Mouse (Mus musculus): ENCODE data around the gene Polr1d. TPM values are rescaled to one million over a fixed set of nuclear protein-coding genes. Genes with fewer than 3 reads are reported as not detected.

Polr1d gene
- polyA plus RNA-seq, 1 experiment: 33.0 TPM

DNA sequence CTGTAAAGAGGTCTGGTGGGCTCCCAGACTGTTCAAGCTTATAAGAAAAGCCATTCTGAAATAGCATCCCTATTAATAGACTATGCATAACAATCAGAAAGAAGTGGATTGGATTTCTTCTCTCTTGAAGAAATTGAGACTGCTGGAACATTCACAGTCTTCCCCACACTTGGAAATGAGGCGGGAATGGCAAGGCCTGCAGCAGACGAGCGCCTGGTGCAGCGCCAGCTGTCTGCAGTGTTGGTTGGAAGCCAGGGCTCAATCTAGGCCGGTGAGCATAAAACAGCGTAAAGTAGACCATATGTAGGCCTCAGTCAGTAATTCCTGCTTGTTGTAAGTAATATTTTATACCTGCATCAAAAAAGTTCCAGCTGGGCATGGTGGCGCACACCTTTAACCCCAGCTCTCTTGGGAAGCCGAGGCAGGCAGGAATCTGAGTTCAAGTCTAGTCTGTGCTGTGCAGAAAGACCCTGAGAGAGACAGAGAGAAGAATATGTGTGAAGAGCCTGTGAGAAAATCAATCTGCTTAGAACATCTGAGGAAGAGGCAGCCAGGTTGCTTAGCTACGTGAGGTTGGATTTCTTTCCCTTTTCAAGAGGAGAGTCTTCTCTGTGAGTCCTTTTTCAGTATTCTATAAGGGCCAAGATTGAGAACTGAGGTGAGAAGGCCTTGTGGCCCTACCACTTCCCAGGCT is 8.5 kb downstream of the Polr1d start:
- WGBS: 67% methylated on average over 9 of the region's 9 CpGs
- no peaks in the 10 kb centered on the region for H3K27me3 ChIP-seq (ENCODE audit: control insufficient read depth, insufficient read depth, low read length)
- no peak overlapping the region for H3K27ac ChIP-seq (ENCODE audit: insufficient read depth, low read depth, low read length)

GRCm38 (mm10) chr5:147086816-147087215 is 10.0 kb downstream of the Polr1d start:
- H3K36me3 ChIP-seq (ENCODE audit: control insufficient read depth, insufficient read depth, low read length): peaks cover 12% of the 10 kb centered on the region
- TF ChIP-seq CTCF (IDR thresholded peaks at IDR 0.05; ENCODE audit: extremely low read depth, insufficient read length, insufficient replicate concordance, low read depth, low read length): no peak
- TF ChIP-seq POLR2A (IDR thresholded peaks at IDR 0.05; ENCODE audit: low read depth, low read length): no peak
- no peak overlapping the region for H3K27ac ChIP-seq (ENCODE audit: insufficient read depth, low read depth, low read length)
- no peaks in the 10 kb centered on the region for H3K4me1 ChIP-seq (ENCODE audit: control insufficient read depth, insufficient read depth, insufficient read length, low read length)
- H3K4me3 ChIP-seq (ENCODE audit: low read depth, low read length): no peak overlapping the region
- no peaks in the 10 kb centered on the region for H3K27me3 ChIP-seq (ENCODE audit: control insufficient read depth, insufficient read depth, low read length)
- WGBS: 90% methylated on average over 4 of the region's 4 CpGs

More for the DNA sequence above, 8.5 kb downstream of the Polr1d start:
- no peak for TF ChIP-seq CTCF (IDR thresholded peaks at IDR 0.05; ENCODE audit: extremely low read depth, insufficient read length, insufficient replicate concordance, low read depth, low read length)
- TF ChIP-seq POLR2A (IDR thresholded peaks at IDR 0.05; ENCODE audit: low read depth, low read length): no peak
- peaks cover 12% of the 10 kb centered on the region for H3K36me3 ChIP-seq (ENCODE audit: control insufficient read depth, insufficient read depth, low read length)
- H3K4me3 ChIP-seq (ENCODE audit: low read depth, low read length): no peak overlapping the region
- peaks cover 6% of the 10 kb centered on the region; the same call in 1 of the 2 replicates for H3K4me1 ChIP-seq (ENCODE audit: control insufficient read depth, insufficient read depth, insufficient read length, low read length)

GRCm38 (mm10) chr5:147089836-147090235 is 13.0 kb downstream of the Polr1d start:
- Histone ChIP-seq H3K4me1 (ENCODE audit: control insufficient read depth, insufficient read depth, insufficient read length, low read length) (no peaks in the 10 kb centered on the region), H3K36me3 (ENCODE audit: control insufficient read depth, insufficient read depth, low read length) (peaks cover 8% of the 10 kb centered on the region), H3K27ac (ENCODE audit: insufficient read depth, low read depth, low read length) (no peak overlapping the region), H3K27me3 (ENCODE audit: control insufficient read depth, insufficient read depth, low read length) (no peaks in the 10 kb centered on the region), H3K4me3 (ENCODE audit: low read depth, low read length) (no peak overlapping the region)
- TF ChIP-seq CTCF (IDR thresholded peaks at IDR 0.05; ENCODE audit: extremely low read depth, insufficient read length, insufficient replicate concordance, low read depth, low read length) (no peak), POLR2A (IDR thresholded peaks at IDR 0.05; ENCODE audit: low read depth, low read length) (no peak)
- 82% methylated on average over 3 of the region's 3 CpGs for WGBS

- no peaks in the 10 kb centered on the region for H3K4me1 ChIP-seq (ENCODE audit: control insufficient read depth, insufficient read depth, insufficient read length, low read length)
- H3K4me3 ChIP-seq (ENCODE audit: low read depth, low read length): no peak overlapping the region
- WGBS: 86% methylated on average over 11 of the region's 11 CpGs
- H3K27ac ChIP-seq (ENCODE audit: insufficient read depth, low read depth, low read length): no peak overlapping the region
- H3K36me3 ChIP-seq (ENCODE audit: control insufficient read depth, insufficient read depth, low read length): peaks cover 8% of the 10 kb centered on the region
- no peaks in the 10 kb centered on the region for H3K27me3 ChIP-seq (ENCODE audit: control insufficient read depth, insufficient read depth, low read length)
- TF ChIP-seq CTCF (IDR thresholded peaks at IDR 0.05; ENCODE audit: extremely low read depth, insufficient read length, insufficient replicate concordance, low read depth, low read length): no peak
- TF ChIP-seq POLR2A (IDR thresholded peaks at IDR 0.05; ENCODE audit: low read depth, low read length): no peak
Measured at GRCm38 (mm10) chr5:147090256-147090963, 13.6 kb downstream of the Polr1d start.

DNA sequence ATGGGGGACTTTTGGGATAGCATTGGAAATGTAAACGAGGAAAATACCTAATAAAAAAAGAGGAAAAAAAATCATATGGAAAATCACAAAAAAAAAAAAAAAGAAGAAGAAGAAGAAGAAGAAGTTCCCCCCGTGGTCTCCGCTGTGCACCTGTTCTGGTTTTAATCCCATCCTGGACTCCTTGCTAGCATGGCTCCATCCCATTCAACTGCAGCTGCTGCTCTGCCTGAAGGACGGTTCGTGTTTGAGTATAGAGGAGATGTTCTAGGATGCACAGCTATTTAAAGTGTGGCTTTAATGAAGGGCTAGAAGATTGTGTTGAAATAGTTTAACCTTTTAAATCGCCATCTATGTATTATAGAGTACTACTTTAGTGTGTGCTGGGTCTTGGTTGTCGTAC is 15.6 kb downstream of the Polr1d start:
- Histone ChIP-seq H3K4me3 (ENCODE audit: low read depth, low read length) (no peak overlapping the region), H3K36me3 (ENCODE audit: control insufficient read depth, insufficient read depth, low read length) (peaks cover 6% of the 10 kb centered on the region), H3K4me1 (ENCODE audit: control insufficient read depth, insufficient read depth, insufficient read length, low read length) (no peaks in the 10 kb centered on the region), H3K27me3 (ENCODE audit: control insufficient read depth, insufficient read depth, low read length) (no peaks in the 10 kb centered on the region), H3K27ac (ENCODE audit: insufficient read depth, low read depth, low read length) (no peak overlapping the region)
- TF ChIP-seq CTCF (IDR thresholded peaks at IDR 0.05; ENCODE audit: extremely low read depth, insufficient read length, insufficient replicate concordance, low read depth, low read length) (no peak), POLR2A (IDR thresholded peaks at IDR 0.05; ENCODE audit: low read depth, low read length) (no peak)
- 92% methylated on average over 7 of the region's 7 CpGs for WGBS

GRCm38 (mm10) chr5:147094296-147094695 is 17.4 kb downstream of the Polr1d start:
- H3K27ac ChIP-seq (ENCODE audit: insufficient read depth, low read depth, low read length): no peak overlapping the region
- no peak overlapping the region for H3K4me3 ChIP-seq (ENCODE audit: low read depth, low read length)
- 79% methylated on average over 6 of the region's 6 CpGs for WGBS
- no peak for TF ChIP-seq POLR2A (IDR thresholded peaks at IDR 0.05; ENCODE audit: low read depth, low read length)
- no peak for TF ChIP-seq CTCF (IDR thresholded peaks at IDR 0.05; ENCODE audit: extremely low read depth, insufficient read length, insufficient replicate concordance, low read depth, low read length)
- no peaks in the 10 kb centered on the region for H3K4me1 ChIP-seq (ENCODE audit: control insufficient read depth, insufficient read depth, insufficient read length, low read length)
- no peaks in the 10 kb centered on the region for H3K27me3 ChIP-seq (ENCODE audit: control insufficient read depth, insufficient read depth, low read length)
- peaks cover 8% of the 10 kb centered on the region; the same call in 1 of the 2 replicates for H3K36me3 ChIP-seq (ENCODE audit: control insufficient read depth, insufficient read depth, low read length)

DNA sequence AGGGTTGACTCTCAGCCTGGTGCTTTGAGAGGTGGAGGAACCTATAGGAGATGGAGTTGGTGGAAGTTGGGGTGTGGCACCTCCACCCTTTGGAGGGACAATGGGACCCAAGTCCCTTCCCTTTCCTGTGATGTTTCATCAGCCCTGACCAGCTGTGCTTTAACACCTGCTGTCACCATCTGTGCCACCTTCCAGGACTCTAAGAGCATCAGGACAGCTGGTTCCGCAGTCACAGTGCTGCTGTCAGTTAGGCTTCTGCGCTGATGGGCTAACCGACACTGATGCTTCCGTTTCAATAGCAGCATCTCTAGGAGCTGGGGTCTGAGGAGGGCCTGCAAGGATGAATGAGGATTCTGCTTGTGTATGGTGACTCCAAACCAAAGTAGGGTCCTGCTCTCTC is 19.7 kb downstream of the Polr1d start:
- Histone ChIP-seq H3K27me3 (ENCODE audit: control insufficient read depth, insufficient read depth, low read length) (no peaks in the 10 kb centered on the region), H3K4me1 (ENCODE audit: control insufficient read depth, insufficient read depth, insufficient read length, low read length) (no peaks in the 10 kb centered on the region), H3K4me3 (ENCODE audit: low read depth, low read length) (no peak overlapping the region), H3K27ac (ENCODE audit: insufficient read depth, low read depth, low read length) (no peak overlapping the region), H3K36me3 (ENCODE audit: control insufficient read depth, insufficient read depth, low read length) (peaks cover 15% of the 10 kb centered on the region)
- TF ChIP-seq POLR2A (IDR thresholded peaks at IDR 0.05; ENCODE audit: low read depth, low read length) (no peak), CTCF (IDR thresholded peaks at IDR 0.05; ENCODE audit: extremely low read depth, insufficient read length, insufficient replicate concordance, low read depth, low read length) (no peak)
- 94% methylated on average over 4 of the region's 4 CpGs for WGBS
